Mouse (Mus musculus) left cerebral cortex, postnatal 10 days (tissue): ENCODE measurements at regions not wholly inside any gene's neighbourhood (a gene's known extent, or its start where the extent isn't known, plus 50 kb on each side); places are given as distances from the start of the nearest gene placed in this dataset.
"Not testable (repeated sequence)": the region's sequence is repeated elsewhere in the genome, so short reads cannot be mapped to it uniquely, and the experiment has no call there.

ENCODE experiments used
- DNase-seq, 2 experiments: peaks; one replicate each; pipeline ENCODE4 v3.0.0; 2021 to 2022; ENCODE audit warnings: low spot score in 2 of 2, mixed read lengths in 1 of 2; ENCODE audit errors: extremely low spot score in 1 of 2
- intact Hi-C: fragments of 180-260 bp; cut with DNase I; formaldehyde crosslinking; loops from one replicate; pipeline ENCODE4 v1.15.1; 2025

DNA sequence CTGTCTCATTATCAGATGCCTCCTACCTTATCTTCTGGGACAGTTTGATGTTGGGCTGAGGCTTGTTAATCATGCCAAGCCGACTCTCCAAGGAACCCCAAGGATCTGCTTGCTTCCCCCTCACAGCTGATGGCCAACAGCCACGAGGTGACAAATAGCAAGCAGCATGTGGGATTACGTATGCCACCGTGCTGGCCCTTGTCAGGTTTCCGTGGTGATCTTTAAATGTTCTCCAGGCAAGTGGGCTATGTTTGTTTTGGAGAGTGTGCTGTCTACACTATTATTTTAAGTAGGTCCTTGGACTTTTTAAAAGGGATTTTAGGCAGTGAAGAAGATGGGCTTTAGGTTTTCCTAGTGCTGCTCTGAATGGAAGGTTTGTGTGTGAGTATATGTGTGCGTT is 149.8 kb downstream of the Mterf1b start:
- intact Hi-C loops = no loop called here
- no peak for DNase-seq

DNA sequence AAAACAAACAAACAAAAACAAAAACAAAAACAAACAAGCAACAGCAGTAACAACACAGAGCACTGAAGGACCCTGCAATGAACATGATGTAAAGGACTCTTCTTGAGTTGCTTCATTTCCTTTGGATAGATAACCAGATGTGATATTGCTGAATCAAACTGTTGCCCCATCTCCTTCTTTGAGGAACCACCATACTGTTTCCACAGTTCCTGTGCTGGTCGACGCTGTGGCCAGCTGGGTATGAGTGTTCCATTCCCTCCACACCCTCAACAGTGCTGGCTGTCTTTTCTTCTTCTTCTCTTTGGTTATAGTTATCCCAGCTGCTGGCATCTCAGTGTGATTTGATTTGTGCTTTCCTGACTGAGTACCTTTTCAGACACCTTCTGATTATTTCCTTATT is 152.3 kb downstream of the Mterf1b start:
- no peak for DNase-seq
- intact Hi-C loops = no loop called here

DNA sequence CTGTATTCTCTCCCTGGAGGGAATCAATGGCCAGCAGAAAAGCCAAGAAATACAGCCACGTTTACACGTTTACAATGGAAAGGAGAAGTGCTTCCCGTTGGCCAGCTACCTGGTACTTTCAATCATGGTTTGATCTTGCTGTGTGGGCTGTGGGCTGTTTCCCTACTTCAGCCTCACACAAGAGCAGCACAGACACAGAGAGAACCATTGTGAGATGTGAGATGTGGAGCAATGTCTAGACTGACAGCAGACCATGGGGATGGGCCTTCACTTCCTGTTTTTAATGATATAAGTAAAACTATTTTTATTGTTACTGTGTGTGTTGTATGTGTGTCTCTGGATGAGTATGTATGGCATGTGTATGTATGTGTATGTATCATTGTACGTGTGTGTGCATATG is 156.2 kb downstream of the Mterf1b start:
- intact Hi-C loops = no loop called here
- DNase-seq = no peak

DNA sequence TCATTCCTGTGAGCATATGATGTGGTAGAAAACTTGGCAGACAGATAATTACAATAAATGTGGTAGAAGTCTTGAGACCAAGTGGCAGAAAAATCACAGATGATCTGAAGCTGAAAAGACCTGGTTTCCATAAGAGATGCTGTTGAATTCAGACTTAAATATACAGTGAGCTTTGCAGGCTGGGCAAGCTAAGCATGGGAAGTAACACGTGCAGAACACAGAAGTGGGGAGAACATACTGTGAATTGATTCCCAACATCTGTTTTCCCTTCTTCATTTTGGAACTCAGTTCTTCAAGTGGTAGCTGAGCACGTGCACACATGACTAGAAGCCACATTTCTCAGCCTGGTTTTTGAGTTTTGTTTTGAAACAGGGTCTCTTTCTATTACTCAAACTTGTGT is 157.8 kb downstream of the Mterf1b start:
- peak in 1 of 2 experiments; percentile 36 for DNase-seq
- intact Hi-C loops = no loop called here

DNA sequence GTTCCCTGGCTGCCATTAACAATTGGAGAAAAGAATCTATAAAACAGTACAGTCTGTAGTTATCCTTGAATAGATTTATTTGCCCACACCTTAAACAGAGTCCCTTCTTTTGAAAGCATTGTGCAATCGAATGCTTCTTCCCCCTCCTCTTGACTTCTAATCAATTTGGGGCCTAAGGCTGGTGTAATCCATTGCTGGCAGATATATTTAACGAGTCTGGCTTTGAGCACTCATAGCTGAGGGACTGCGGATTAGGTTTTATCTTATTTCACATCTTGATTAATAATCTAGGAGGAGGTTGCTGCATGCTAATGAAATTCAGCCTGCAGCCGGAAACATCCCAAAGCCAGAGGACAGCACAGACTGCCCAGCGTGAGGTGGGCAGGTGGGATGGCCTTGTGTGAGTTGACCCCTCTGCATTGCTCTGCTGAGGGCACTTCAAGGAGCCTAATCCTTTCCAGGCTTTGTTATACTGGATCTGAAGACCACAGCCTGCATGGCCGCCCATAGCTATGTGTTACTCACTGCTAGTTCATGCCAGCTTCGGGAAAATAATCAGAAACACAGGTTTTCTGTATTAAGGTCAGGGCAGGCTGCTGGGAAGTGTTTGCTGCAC is 163.6 kb downstream of the Mterf1b start:
- DNase-seq = no peak
- intact Hi-C loops = no loop called here

DNA sequence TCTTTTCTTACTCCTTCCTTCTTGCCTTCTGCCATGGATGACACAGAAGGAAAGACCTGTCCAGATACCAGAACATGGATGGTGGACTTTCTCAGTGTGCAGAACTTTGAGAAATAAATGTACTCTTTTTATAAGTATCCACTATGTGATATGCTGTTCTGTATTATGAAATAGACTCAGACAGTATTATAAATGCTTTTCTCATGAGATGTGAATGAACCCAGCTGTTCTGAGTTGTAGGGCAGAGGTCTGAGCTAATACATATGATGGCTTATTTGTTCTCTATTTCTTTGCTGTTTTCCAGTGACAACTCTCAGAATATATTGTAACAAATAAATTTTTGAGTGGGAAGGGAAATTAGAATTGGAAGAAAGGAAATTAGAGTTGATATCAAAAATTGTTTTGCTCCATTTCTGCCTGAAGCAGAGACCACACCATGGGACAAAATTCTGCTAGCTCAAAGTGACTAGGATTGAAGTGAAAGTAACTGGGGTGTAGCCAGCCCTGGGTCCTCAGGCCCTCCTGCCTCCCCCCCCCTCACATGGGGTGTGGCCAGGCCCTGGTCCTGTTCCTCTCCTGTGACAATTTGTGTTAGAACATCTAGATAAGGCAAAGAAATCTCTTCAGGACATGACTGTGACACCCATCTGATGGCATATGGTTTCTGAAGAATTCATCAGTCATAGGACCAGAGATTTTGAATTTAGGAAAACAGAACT is 164.5 kb downstream of the Mterf1b start:
- intact Hi-C loops, DNase-seq: not testable (repeated sequence)

DNA sequence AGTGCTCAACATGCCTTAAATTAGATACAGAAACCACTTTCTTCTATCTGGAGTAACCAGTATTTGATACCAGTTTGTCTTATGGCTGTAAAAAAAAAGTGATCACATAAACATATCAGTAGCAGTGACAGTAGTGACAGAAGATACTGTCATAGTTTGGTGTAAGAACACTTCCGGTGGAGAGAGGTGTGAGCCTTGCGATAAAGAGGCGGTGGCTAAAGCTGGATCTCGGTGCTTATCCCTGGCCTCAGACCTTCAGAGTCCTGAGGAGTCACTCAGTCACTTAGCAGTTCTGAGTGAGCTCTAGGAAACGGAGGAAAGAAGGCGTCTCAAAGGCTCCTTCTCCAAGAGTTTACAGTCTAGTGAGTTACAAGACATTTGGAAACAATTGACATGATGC is 169.4 kb downstream of the Mterf1b start:
- DNase-seq, intact Hi-C loops: not testable (repeated sequence)

DNA sequence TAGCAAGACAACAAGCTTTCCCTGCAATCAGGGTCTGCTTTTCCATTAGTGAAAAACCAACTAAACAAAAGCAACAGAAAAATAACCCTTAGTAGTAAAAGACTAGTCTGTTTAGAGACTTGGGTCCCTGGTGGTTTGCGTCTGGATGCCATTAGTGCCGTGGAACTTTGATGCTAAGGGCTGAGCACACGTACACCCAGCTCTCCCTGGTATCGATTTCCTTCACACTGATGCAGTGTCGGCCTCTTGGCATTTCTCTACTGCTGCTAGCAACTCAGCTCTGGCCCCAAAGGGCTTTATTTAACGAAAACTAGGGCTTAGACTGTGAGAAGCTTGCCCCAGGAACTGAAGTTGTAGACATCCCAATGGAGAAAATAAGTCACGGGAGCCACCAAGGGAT is 192.6 kb downstream of the Mterf1b start:
- DNase-seq, intact Hi-C loops: not testable (repeated sequence)

DNA sequence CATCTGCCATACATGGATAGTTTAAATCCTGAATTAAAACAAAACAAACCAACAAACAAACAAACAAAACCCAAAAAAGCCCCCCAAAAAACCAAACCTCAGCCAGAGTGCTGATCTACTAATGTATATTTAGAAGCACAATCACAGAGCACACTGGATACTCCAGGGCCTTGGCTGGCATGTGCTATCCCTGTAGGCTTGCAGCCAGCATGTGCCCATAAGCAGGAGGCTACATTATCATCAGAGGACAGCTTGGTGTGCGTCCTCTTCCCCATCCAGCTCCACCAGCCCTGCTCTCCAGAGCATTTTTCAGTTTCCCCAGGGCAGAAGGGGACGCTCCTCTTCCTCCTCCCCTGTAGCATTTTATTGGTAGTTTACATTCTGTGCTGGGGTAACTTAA is 198.9 kb downstream of the Mterf1b start:
- intact Hi-C loops = no loop called here
- no peak for DNase-seq

DNA sequence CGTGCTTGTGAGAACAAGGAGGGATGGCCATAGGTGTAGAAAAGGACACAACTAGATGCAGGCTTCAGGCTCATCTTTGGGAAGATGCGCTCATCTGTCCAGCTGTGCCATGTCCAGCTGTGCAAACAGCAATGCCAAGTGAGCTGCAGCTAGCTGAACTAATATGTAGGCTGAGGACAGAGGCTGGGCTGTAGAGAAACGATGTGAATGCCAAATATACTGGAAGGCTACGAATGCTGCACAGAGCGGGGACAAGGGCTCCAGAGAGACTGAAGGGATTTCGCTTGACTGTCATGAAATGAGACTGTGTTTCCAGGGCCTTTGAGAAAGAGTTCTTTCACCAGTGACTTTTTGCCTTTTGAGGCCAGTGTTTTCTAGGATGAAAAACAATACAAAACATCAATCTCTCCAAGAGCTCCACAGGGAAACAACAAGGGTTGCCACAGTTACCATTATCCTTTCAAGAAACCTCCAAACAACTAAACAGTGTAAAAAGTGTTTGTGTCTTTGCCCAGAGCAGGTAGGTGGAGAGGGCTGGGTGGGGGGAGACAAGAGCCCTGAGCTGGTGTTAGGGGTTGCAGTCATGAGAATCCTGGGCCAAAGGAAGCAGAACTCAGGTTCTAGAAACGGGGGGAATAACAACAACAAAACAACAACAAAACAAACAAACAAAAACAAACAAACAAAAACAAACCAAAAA is 202.3 kb downstream of the Mterf1b start:
- intact Hi-C loops, DNase-seq: not testable (repeated sequence)

DNA sequence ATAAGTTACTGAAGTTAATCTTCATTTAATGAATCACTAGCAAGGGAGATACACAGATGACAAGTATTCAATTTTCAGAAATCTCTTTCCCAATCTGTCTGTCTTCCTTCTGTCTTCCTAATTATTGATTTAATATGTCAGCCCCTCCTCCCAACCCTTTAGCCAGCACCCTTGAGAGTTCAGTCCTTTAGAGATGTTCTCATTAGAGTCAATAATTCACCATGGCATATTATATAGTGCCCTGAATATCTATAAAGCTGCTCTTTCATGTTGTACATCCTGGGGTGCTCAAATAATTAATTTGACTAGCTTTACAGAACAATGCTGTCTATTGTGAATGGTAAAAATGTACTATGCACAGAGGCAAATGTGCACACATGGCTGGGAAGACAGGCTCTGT is 205.9 kb downstream of the Mterf1b start:
- intact Hi-C loops = no loop called here

DNA sequence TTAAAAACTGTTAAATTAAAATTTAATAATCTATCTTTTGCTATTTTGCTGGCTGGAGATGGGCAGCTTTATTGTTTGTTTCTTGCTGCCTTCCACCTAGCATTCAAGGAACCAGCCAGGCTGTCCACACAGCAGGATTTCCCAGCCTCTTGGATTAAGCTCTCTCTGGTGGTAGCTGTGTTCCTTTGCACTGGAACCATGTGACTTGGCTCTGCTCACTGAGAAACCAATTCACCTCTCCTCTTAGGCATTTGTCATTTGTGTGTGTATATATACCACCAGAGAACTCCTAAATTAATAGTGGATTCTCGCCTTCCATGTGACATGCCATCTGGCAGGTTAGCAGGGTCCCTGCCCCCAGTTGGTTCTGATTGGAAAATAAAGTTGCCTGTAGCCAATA is 225.6 kb downstream of the Mterf1b start:
- intact Hi-C loops = no loop called here
- no peak for DNase-seq

More for the DNA sequence above, 205.9 kb downstream of the Mterf1b start:
- DNase-seq = no peak
